18 mouse cellular contexts compared by ENCODE assay signal in the genomic region with DNA sequence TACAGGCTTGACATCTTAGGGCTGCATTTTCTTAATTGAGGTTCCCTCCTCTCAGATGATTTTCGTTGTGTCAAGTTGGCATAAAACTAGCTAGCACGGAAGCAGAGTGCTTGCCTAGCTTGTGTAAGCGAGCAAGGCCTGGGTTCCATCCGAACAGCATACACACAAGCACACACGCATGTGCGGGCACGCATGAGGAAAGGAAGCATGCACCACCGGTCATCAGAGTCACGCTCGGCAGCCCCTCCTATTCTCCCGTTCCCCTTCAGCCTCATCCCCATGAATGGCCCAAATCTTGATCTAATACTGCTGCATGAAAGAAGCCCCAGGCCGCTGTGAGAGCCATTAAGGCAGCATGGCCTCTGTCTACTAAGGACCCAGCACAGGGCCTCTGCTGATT.
"Had no signal": no experiment of that assay in that cellular context is flagged by ENCODE, and none has a peak within 500 bp of the region (broad histone marks: within the 10 kb centered on the region; RNA-seq: fewer than 3 reads in every experiment).

No protein-coding gene starts in this region.

- H3K9me3 ChIP-seq: kidney, embryonic 15.5 days; lung, embryonic 15.5 days; neural tube, embryonic 12.5 days; neural tube, embryonic 15.5 days had no signal

- H3K4me2 ChIP-seq: kidney, embryonic 15.5 days; liver, embryonic 11.5 days; lung, embryonic 15.5 days; midbrain, embryonic 11.5 days; neural tube, embryonic 12.5 days; neural tube, embryonic 15.5 days had no signal

- H3K36me3 ChIP-seq: kidney, embryonic 15.5 days; lung, embryonic 15.5 days; neural tube, embryonic 12.5 days; neural tube, embryonic 15.5 days had no signal

- H3K27ac ChIP-seq: kidney, embryonic 15.5 days; left cerebral cortex, adult 2 months; liver, embryonic 14.5 days; lung, embryonic 15.5 days; neural tube, embryonic 12.5 days; neural tube, embryonic 15.5 days had no signal

- H3K4me3 ChIP-seq: kidney, embryonic 15.5 days; left cerebral cortex, adult 2 months; lung, embryonic 15.5 days; neural tube, embryonic 12.5 days; neural tube, embryonic 15.5 days had no signal

- H3K4me1 ChIP-seq: lung, embryonic 15.5 days; neural tube, embryonic 12.5 days had no signal

- H3K27me3 ChIP-seq: lung, embryonic 15.5 days; neural tube, embryonic 12.5 days; neural tube, embryonic 15.5 days had no signal

- H3K9ac ChIP-seq: kidney, embryonic 15.5 days; liver, embryonic 14.5 days; lung, embryonic 15.5 days; neural tube, embryonic 12.5 days; neural tube, embryonic 15.5 days had no signal

- DNase-seq: kidney, adult 8-10 months; kidney, postnatal 10 days; kidney, postnatal 36 days; layer of hippocampus, postnatal 36 days; lung, adult 18-20 months; lung, postnatal 14 days; lung, postnatal 4 days; midbrain, embryonic 14.5 days; thymus, adult 18-20 months; thymus, postnatal 36 days had no signal
